Mouse (Mus musculus) adrenal gland, postnatal 36 days (tissue): ENCODE results near the gene Clcn2. TPM values are rescaled to one million over a fixed set of nuclear protein-coding genes. Genes with fewer than 3 reads are reported as not detected.

Experiments
- DNase-seq, 2 experiments: peaks; one replicate each; pipeline ENCODE4 v3.0.0; 2021; ENCODE audit warnings: mixed read lengths in 1 of 2
- total RNA-seq, 2 experiments: library from RNA; stranded (reverse); gene quantifications; 2 replicates each; pipeline ENCODE4 v1.2.3; 2021

The Clcn2 gene
- total RNA-seq, 2 experiments from 2014 or later, result 19.3 to 66.2 TPM

- no peak for DNase-seq
These were observed 64.2 kb downstream of the Clcn2 start for GRCm38 (mm10) chr16:20653315-20653714.

Other genes starting within 250 kb of the Clcn2 start
- 10 to 100 TPM; 62.4 to 62.6 TPM for gene Eif2b5, start 218.9 kb downstream of the Clcn2 start, total RNA-seq
- 10 to 100 TPM; 40.7 to 45.2 TPM for gene Dvl3, start 200.8 kb downstream of the Clcn2 start, total RNA-seq
- 100 to 1,000 TPM; 279 to 383 TPM for gene Ap2m1, start 182.3 kb downstream of the Clcn2 start, total RNA-seq
- 10 to 100 TPM; 86.0 to 95.3 TPM for gene Abcf3, start 169.2 kb downstream of the Clcn2 start, total RNA-seq
- 1 to 10 TPM; 1.4 to 1.6 TPM for gene Vwa5b2, start 128.3 kb downstream of the Clcn2 start, total RNA-seq
- 1 to 10 TPM; 9.5 to 10.0 TPM for gene Eef1akmt4, start 106.2 kb downstream of the Clcn2 start, total RNA-seq
- gene Gm49333, start 106.1 kb downstream of the Clcn2 start, total RNA-seq, result under 1 TPM in 1 of 2 experiments, not detected in 1; 0.26 TPM
- gene Alg3, start 106.0 kb downstream of the Clcn2 start, total RNA-seq, result 10 to 100 TPM; 26.9 to 29.8 TPM
- gene Camk2n2, start 96.5 kb downstream of the Clcn2 start, total RNA-seq, result 100 to 1,000 TPM in 1 of 2 experiments, 10 to 100 TPM in 1; 25.3 to 128 TPM
- 10 to 100 TPM in 1 of 2 experiments, 1 to 10 TPM in 1; 8.9 to 17.5 TPM for gene Ece2, start 87.9 kb downstream of the Clcn2 start, total RNA-seq
- gene Psmd2, start 66.1 kb downstream of the Clcn2 start, total RNA-seq, result 100 to 1,000 TPM; 288 to 322 TPM
- gene Eif4g1, start 49.4 kb downstream of the Clcn2 start, total RNA-seq, result 100 to 1,000 TPM; 352 to 397 TPM
- 10 to 100 TPM; 13.5 to 15.0 TPM for gene Fam131a, start 24.5 kb downstream of the Clcn2 start, total RNA-seq
- 10 to 100 TPM; 37.0 to 56.4 TPM for gene Polr2h, start 81 bp downstream of the Clcn2 start, total RNA-seq
- 10 to 100 TPM; 10.4 to 10.6 TPM for gene Chrd, start 15.4 kb upstream of the Clcn2 start, total RNA-seq
- gene Thpo, start 16.8 kb upstream of the Clcn2 start, total RNA-seq, result 1 to 10 TPM; 1.3 to 1.5 TPM